Mouse (Mus musculus) heart, postnatal 0 days (tissue): ENCODE results near the gene Efna5. TPM values are rescaled to one million over a fixed set of nuclear protein-coding genes. Genes with fewer than 3 reads are reported as not detected.

Experiments
- ATAC-seq: fragments of 200-750 bp; cut with Nextera tagmentation; 2 replicates; pipeline ENCODE4 v1.8.0; 2017; ENCODE audit warnings: low read depth, moderate number of reproducible peaks, moderate library complexity; ENCODE audit not compliant: insufficient read depth
- DNase-seq: peaks from one replicate; pipeline ENCODE4 v3.0.0-alpha.2; 2016; ENCODE audit warnings: low spot score
- H3K27ac ChIP-seq: fragments of 300-500 bp; sonication (generic); 2 replicates; pipeline ENCODE4 v1.5.1; 2014; ENCODE audit warnings: low read depth, mild to moderate bottlenecking
- H3K27me3 ChIP-seq: fragments of 300-500 bp; sonication (generic); 2 replicates; pipeline ENCODE4 v1.6.1; 2014; ENCODE audit warnings: low read length, mixed read lengths; ENCODE audit not compliant: control insufficient read depth, insufficient read depth
- H3K36me3 ChIP-seq: fragments of 300-500 bp; sonication (generic); replicated peaks from 2 replicates; pipeline ENCODE4 v1.6.1; 2014; ENCODE audit warnings: low read length, mixed read lengths; ENCODE audit not compliant: control insufficient read depth, insufficient read depth
- H3K4me1 ChIP-seq: fragments of 300-500 bp; sonication (generic); 2 replicates; pipeline ENCODE4 v1.6.1; 2014; ENCODE audit warnings: antibody characterized with exemption; ENCODE audit not compliant: control insufficient read depth, insufficient read depth
- H3K4me2 ChIP-seq: fragments of 300-500 bp; sonication (generic); 2 replicates; pipeline ENCODE4 v1.6.1; 2014; ENCODE audit warnings: low read depth, mild to moderate bottlenecking, low read length, moderate library complexity
- H3K4me3 ChIP-seq: fragments of 300-500 bp; sonication (generic); 2 replicates; pipeline ENCODE4 v1.5.1; 2014; ENCODE audit warnings: low read depth, low read length
- H3K9ac ChIP-seq: fragments of 300-500 bp; sonication (generic); replicated peaks from 2 replicates; pipeline ENCODE4 v1.6.1; 2014; ENCODE audit warnings: low read depth, low read length, mixed read lengths
- H3K9me3 ChIP-seq: fragments of 300-500 bp; sonication (generic); replicated peaks from 2 replicates; pipeline ENCODE4 v1.6.1; 2016; ENCODE audit warnings: low read length; ENCODE audit not compliant: control insufficient read depth
- CTCF ChIP-seq: IDR thresholded peaks from 2 replicates; pipeline ENCODE4 v1.5.1; 2016; ENCODE audit warnings: antibody characterized with exemption, control low read depth, low read depth
- EP300 ChIP-seq: IDR thresholded peaks from 2 replicates; pipeline ENCODE4 v1.6.1; 2016; ENCODE audit warnings: antibody characterized with exemption, low read depth
- WGBS: fragments of 180-500 bp; shearing (Covaris S2); extraction: QIAGEN DNeasy Blood & Tissue Kit; methylation state at CpG from one replicate; pipeline ENCODE4 v1.1.7; 2014; 5-methylcytosine and 5-hydroxymethylcytosine counted together
- polyA plus RNA-seq: library from polyadenylated mRNA; unstranded; fragments of >200 nt; fragmentation: Nextera tagmentation; extraction: Ambion mirVana; gene quantifications from 2 replicates; pipeline ENCODE4 v1.2.1, GENCODE M21; 2015
- total RNA-seq: library from RNA; depleted of rRNA; stranded (reverse); fragments of >200 nt; gene quantifications from 2 replicates; pipeline ENCODE4 v1.2.3, GENCODE M21; 2014; ENCODE audit warnings: low replicate concordance

Gene Efna5
- total and polyA plus RNA-seq, 2 experiments from 2014 or later = 3.7 to 16.2 TPM

DNA sequence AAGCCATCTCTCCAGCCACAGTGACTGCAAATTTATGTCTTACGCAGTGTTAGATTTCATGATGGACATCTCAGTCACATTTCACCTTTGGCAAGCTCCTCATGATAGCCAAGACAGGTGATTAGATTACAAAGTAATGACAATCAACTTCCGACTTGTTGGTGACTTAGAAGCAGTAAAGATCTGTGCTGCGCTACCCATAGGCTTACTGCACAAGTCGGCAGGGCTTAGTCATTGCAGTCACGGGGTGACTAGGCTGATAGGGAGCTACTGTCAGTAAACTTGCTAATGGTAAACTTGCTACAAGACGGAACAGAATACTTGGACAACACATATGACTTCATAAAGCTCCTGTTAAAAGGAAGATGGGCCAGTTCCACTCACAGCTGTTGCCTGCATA is 136.9 kb downstream of the Efna5 start:
- H3K9me3 ChIP-seq = no peaks in the 10 kb centered on the region
- H3K27ac ChIP-seq = no peak overlapping the region
- H3K4me2 ChIP-seq = no peak overlapping the region
- DNase-seq (no peak), ATAC-seq (no peak)
- 0 out of 2 replicates have a peak, but pooled peaks cover under 1% of the 10 kb centered on the region for H3K4me1 ChIP-seq
- 72% methylated on average over 6 of the region's 6 CpGs for WGBS
- no peaks in the 10 kb centered on the region for H3K36me3 ChIP-seq
- no peak overlapping the region for H3K4me3 ChIP-seq
- no peak overlapping the region for H3K9ac ChIP-seq
- H3K27me3 ChIP-seq = no peaks in the 10 kb centered on the region
- TF ChIP-seq CTCF = no peak
- no peak for TF ChIP-seq EP300

DNA sequence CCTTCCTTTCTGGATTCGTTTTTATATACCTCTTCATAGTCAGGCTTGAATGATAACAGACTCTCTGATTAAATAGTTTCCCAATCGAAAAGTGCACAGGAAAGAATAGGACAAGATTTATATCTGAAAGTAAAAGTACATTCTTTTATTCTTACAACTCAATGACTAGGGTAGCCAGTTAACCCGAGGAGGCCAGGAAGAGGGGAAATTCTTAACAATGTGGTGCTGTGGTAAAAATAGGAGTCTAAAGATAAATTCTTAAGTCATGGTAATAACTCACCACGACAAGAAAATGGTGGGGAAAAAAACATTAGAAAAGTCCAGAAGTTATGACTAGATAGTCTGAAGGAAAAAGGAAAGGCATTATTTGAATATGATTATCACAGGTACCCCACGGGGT is 139.4 kb downstream of the Efna5 start:
- no peak for TF ChIP-seq CTCF
- TF ChIP-seq EP300 = no peak
- WGBS = 24% methylated on average over 5 of the region's 5 CpGs
- Histone ChIP-seq H3K4me1 (no peaks in the 10 kb centered on the region), H3K4me2 (no peak overlapping the region), H3K27ac (no peak overlapping the region), H3K9ac (no peak overlapping the region), H3K9me3 (no peaks in the 10 kb centered on the region), H3K27me3 (no peaks in the 10 kb centered on the region), H3K36me3 (no peaks in the 10 kb centered on the region), H3K4me3 (no peak overlapping the region)
- DNase-seq = no peak
- no peak for ATAC-seq

DNA sequence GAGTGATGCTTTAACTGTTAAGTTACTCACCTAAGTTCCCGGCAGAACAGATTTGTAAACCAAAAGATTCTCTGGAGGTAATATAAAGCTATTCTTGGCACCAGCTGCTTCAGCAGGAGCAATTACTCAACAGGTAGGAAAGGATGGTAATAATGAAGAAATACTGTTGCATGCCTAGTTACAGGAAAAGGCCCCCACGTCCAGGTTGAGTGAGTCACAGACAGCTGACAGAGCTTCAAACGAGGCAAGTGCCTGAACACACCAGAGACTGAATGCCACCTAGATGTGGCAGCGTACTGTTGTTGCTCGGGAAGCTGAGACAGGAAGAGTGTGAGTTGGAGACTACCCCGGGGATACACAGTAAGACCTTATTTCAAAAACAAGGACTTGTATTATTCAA is 140.1 kb downstream of the Efna5 start:
- WGBS = 67% methylated on average over 6 of the region's 6 CpGs
- DNase-seq = no peak
- no peaks in the 10 kb centered on the region for H3K36me3 ChIP-seq
- H3K27ac ChIP-seq = no peak overlapping the region
- no peaks in the 10 kb centered on the region for H3K27me3 ChIP-seq
- TF ChIP-seq CTCF = no peak
- TF ChIP-seq EP300 = no peak
- H3K4me1 ChIP-seq = no peaks in the 10 kb centered on the region
- no peak overlapping the region for H3K9ac ChIP-seq
- H3K4me3 ChIP-seq = no peak overlapping the region
- no peaks in the 10 kb centered on the region for H3K9me3 ChIP-seq
- ATAC-seq = no peak
- no peak overlapping the region for H3K4me2 ChIP-seq

DNA sequence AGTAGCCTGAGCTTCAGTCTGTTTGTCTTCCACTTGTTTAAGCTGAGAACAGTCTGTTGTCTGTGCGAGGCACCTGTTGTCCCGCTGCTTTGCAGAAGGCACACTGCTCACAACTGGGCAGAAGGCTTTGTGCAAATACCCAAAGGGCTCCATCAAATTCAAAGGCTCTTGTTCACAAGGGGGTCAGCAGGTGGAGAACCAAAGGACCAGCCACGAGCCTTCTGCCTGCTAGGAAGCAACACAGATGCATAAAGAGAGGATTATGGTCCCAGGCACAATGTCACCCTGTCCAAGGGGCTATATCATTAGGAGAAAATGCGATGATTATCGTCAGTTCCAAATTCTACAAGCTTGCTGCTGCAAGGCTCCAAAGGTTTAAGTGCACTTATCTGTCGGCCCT is 141.1 kb downstream of the Efna5 start:
- Histone ChIP-seq H3K4me3 (no peak overlapping the region), H3K27ac (no peak overlapping the region), H3K27me3 (no peaks in the 10 kb centered on the region), H3K9ac (no peak overlapping the region), H3K4me2 (no peak overlapping the region), H3K9me3 (no peaks in the 10 kb centered on the region), H3K36me3 (no peaks in the 10 kb centered on the region), H3K4me1 (0 out of 2 replicates have a peak, but pooled peaks cover 1% of the 10 kb centered on the region)
- WGBS = 87% methylated on average over 6 of the region's 6 CpGs
- DNase-seq (no peak), ATAC-seq (no peak)
- TF ChIP-seq CTCF (no peak), EP300 (no peak)

DNA sequence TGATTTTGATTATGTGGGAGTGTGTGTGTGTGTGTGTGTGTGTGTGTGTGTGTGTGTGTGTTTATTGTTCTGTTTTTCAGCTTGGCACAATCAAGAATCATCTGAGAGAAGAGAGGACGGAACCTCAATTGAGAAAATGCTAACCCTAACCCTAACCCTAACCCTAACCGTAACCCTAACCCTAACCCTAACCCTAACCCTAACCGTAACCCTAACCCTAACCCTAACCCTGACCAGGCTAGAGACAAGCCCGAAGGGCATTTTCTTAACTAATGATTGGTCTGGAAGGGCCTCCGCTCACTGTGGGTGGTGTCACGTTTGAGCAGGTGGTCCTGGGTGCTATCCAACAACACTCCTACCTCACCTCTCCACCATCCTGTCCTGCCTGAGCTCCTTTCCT is 143.7 kb downstream of the Efna5 start:
- 0 out of 2 replicates have a peak, but pooled peaks cover 4% of the 10 kb centered on the region for H3K4me1 ChIP-seq
- no peak overlapping the region for H3K4me3 ChIP-seq
- H3K9me3 ChIP-seq = no peaks in the 10 kb centered on the region
- no peak overlapping the region for H3K27ac ChIP-seq
- TF ChIP-seq EP300 (no peak), CTCF (no peak)
- ATAC-seq (no peak), DNase-seq (no peak)
- H3K4me2 ChIP-seq = no peak overlapping the region
- H3K27me3 ChIP-seq = no peaks in the 10 kb centered on the region
- 82% methylated on average over 6 of the region's 6 CpGs for WGBS
- no peaks in the 10 kb centered on the region for H3K36me3 ChIP-seq
- H3K9ac ChIP-seq = no peak overlapping the region

DNA sequence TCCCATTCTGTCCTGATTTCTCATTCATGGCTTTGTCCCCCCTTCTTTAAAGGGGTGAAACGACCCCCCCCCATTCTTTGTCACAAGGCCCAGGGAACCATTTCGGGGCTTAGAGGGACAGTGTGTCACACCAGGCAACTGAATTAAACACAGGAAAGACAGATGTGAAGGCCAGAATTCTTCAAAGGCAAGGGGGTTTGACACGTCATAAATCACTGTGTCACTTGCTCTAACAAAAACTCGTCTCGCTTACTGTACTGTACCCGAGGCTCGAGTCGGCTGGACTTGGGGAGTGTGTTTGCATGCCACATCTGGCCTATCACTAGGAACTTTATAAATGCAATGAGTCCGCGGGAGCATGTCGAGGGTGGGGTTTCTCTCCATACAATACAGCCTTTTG is 145.2 kb downstream of the Efna5 start:
- WGBS = 40% methylated on average over 11 of the region's 11 CpGs
- no peaks in the 10 kb centered on the region for H3K27me3 ChIP-seq
- no peak overlapping the region for H3K27ac ChIP-seq
- no peaks in the 10 kb centered on the region for H3K36me3 ChIP-seq
- DNase-seq (no peak), ATAC-seq (no peak)
- TF ChIP-seq EP300 (no peak), CTCF (no peak)
- no peaks in the 10 kb centered on the region for H3K9me3 ChIP-seq
- H3K4me2 ChIP-seq = no peak overlapping the region
- H3K4me1 ChIP-seq = peaks cover 6% of the 10 kb centered on the region
- H3K4me3 ChIP-seq = no peak overlapping the region
- no peak overlapping the region for H3K9ac ChIP-seq
